Mouse (Mus musculus) liver, adult 2 months (tissue): ENCODE data around the gene Scamp1.
"Not testable (repeated sequence)": the region's sequence is repeated elsewhere in the genome, so short reads cannot be mapped to it uniquely, and the experiment has no call there.

Experiments used
- CTCF ChIP-seq: fragments of 200-500 bp; IDR thresholded peaks from 2 replicates; pipeline ENCODE4 v1.5.1; 2011; ENCODE audit warnings: low read depth, low read length, control low read depth
- POLR2A ChIP-seq: fragments of 200-500 bp; IDR thresholded peaks from 2 replicates; pipeline ENCODE4 v1.6.1; 2011; ENCODE audit warnings: low read length, control low read depth; ENCODE audit not compliant: insufficient read depth; ENCODE audit errors: extremely low read depth

GRCm38 (mm10) chr13:94329005-94329404 is 43.3 kb upstream of the Scamp1 start:
- TF ChIP-seq CTCF, POLR2A: not testable (repeated sequence)
